In the genomic region with DNA sequence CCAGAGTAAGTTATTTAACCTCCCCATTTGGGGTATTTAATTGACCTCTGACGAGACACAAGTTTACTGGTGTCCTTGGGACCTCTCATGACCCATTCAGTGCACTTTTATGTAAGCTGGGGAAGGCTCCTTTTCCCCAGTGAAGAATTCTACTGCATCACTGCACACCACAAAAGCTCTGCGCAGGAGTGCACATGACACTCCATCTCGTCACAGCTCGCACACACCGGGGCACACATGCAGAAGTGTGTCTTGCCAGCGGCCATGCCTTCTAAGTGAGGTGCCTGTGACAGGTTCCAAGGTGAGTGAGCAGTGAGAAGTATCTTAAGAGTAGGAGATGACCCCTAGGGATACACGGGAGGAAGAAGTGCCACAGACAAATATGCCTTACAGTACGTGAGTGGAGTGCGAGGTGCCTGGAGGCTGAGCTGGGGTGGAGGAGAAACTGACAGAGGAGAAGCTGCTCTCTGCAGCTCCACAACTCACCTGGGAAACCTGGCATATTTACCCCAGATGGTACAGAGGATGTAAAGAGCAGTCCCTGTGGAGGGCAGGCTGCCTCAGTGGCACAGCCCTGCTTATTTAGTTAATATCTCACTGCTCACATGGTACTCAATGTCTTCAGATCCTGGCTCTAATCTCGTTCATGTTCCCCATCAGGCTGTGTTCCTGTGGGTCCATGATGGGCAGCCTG, we compare ENCODE assay signal across 11 mouse cellular contexts. TPM values are rescaled to one million over a fixed set of nuclear protein-coding genes. Genes with fewer than 3 reads are reported as not detected.
DNase-seq lines count a peak whose midpoint lies in the region; ATAC-seq and TF ChIP-seq lines count a peak whose summit lies in the region.
"Had no signal": no experiment of that assay in that cellular context is flagged by ENCODE, and none has a peak within 500 bp of the region (broad histone marks: within the 10 kb centered on the region; RNA-seq: fewer than 3 reads in every experiment).

No protein-coding gene starts in this region.

- H3K4me2 ChIP-seq in embryonic facial prominence, embryonic 11.5 days (ENCODE audit: low read depth, low read length) = no peak overlapping the region
- H3K4me2 ChIP-seq in hindbrain, embryonic 11.5 days (replicated peaks; ENCODE audit: low read depth, low read length) = 0 out of 2 replicates have a peak overlapping the region, but pooled peaks have one; percentile 2
- peak overlapping the region; percentile 34; the same call in 1 of the 2 replicates for H3K4me2 ChIP-seq in midbrain, embryonic 11.5 days
- H3K4me2 ChIP-seq: heart, embryonic 15.5 days had no signal

- no peaks in the 10 kb centered on the region for H3K36me3 ChIP-seq in E14TG2a.4 (ENCODE audit: insufficient read depth, low read length)
- H3K36me3 ChIP-seq in embryonic facial prominence, embryonic 11.5 days (replicated peaks; ENCODE audit: control insufficient read depth, insufficient read depth, low read depth, low read length) = no peaks in the 10 kb centered on the region
- H3K36me3 ChIP-seq in hindbrain, embryonic 11.5 days (ENCODE audit: control insufficient read depth, insufficient read depth, low read length) = no peaks in the 10 kb centered on the region
- no peaks in the 10 kb centered on the region for H3K36me3 ChIP-seq in midbrain, embryonic 11.5 days (ENCODE audit: control insufficient read depth, insufficient read depth, low read length)
- H3K36me3 ChIP-seq: heart, embryonic 15.5 days had no signal

- 0 out of 2 replicates have a peak overlapping the region, but pooled peaks have one; percentile 37 for H3K4me3 ChIP-seq in E14TG2a.4 (replicated peaks; ENCODE audit: low read length)
- H3K4me3 ChIP-seq in embryonic facial prominence, embryonic 11.5 days (ENCODE audit: low read depth, low read length) = no peak overlapping the region
- no peak overlapping the region for H3K4me3 ChIP-seq in hindbrain, embryonic 11.5 days (ENCODE audit: low read depth, low read length)
- H3K4me3 ChIP-seq in midbrain, embryonic 11.5 days (ENCODE audit: low read depth, low read length) = no peak overlapping the region
- H3K4me3 ChIP-seq: heart, embryonic 15.5 days; myocyte had no signal

- DNase-seq in embryonic facial prominence, embryonic 11.5 days (ENCODE audit: low spot score) = no peak
- DNase-seq in hindbrain, embryonic 11.5 days (ENCODE audit: low spot score) = no peak
- no peak for DNase-seq in midbrain, embryonic 11.5 days (ENCODE audit: low spot score, missing footprints)
- DNase-seq in spleen, adult 12 weeks (ENCODE audit: low spot score) = no peak
- no peak for DNase-seq in urinary bladder, adult 18-20 months (ENCODE audit: low spot score in 2 of 2)
- DNase-seq: kidney, adult 18-20 months had no signal

- WGBS in embryonic facial prominence, embryonic 11.5 days = 71% methylated on average over 10 of the region's 10 CpGs
- WGBS in hindbrain, embryonic 11.5 days = 62% methylated on average over 10 of the region's 10 CpGs
- 67% methylated on average over 10 of the region's 10 CpGs for WGBS in midbrain, embryonic 11.5 days

- no peak overlapping the region for H3K27ac ChIP-seq in embryonic facial prominence, embryonic 11.5 days (replicated peaks; ENCODE audit: low read depth, low read length)
- H3K27ac ChIP-seq in hindbrain, embryonic 11.5 days (ENCODE audit: low read depth, low read length) = peak overlapping the region; percentile 44; the same call in 1 of the 2 replicates
- no peak overlapping the region for H3K27ac ChIP-seq in midbrain, embryonic 11.5 days (ENCODE audit: low read depth, low read length)
- H3K27ac ChIP-seq: heart, embryonic 15.5 days had no signal

- no peaks in the 10 kb centered on the region for H3K27me3 ChIP-seq in E14TG2a.4 (ENCODE audit: insufficient read depth, low read length)
- H3K27me3 ChIP-seq in embryonic facial prominence, embryonic 11.5 days (ENCODE audit: control insufficient read depth, insufficient read depth, low read length) = no peaks in the 10 kb centered on the region
- no peaks in the 10 kb centered on the region for H3K27me3 ChIP-seq in hindbrain, embryonic 11.5 days (ENCODE audit: control insufficient read depth, insufficient read depth, low read length)
- H3K27me3 ChIP-seq in midbrain, embryonic 11.5 days (ENCODE audit: control insufficient read depth, insufficient read depth, low read length) = no peaks in the 10 kb centered on the region
- H3K27me3 ChIP-seq: heart, embryonic 15.5 days had no signal

- no peak overlapping the region for H3K9ac ChIP-seq in embryonic facial prominence, embryonic 11.5 days (replicated peaks; ENCODE audit: low read length)
- H3K9ac ChIP-seq in hindbrain, embryonic 11.5 days (ENCODE audit: low read depth, low read length) = 0 out of 2 replicates have a peak overlapping the region, but pooled peaks have one; percentile 11
- H3K9ac ChIP-seq in midbrain, embryonic 11.5 days (ENCODE audit: low read length) = peak overlapping the region; percentile 36
- H3K9ac ChIP-seq: heart, embryonic 15.5 days had no signal

- H3K4me1 ChIP-seq in E14TG2a.4 (replicated peaks; ENCODE audit: low read depth, low read length) = peaks cover 59% of the 10 kb centered on the region
- peaks cover 11% of the 10 kb centered on the region; the same call in 1 of the 2 replicates for H3K4me1 ChIP-seq in embryonic facial prominence, embryonic 11.5 days (ENCODE audit: control insufficient read depth, insufficient read depth, low read length)
- H3K4me1 ChIP-seq in hindbrain, embryonic 11.5 days (replicated peaks; ENCODE audit: control insufficient read depth, insufficient read depth, low read length) = peaks cover 10% of the 10 kb centered on the region; the same call in 1 of the 2 replicates
- peaks cover 22% of the 10 kb centered on the region for H3K4me1 ChIP-seq in midbrain, embryonic 11.5 days (ENCODE audit: control insufficient read depth, insufficient read depth, low read length)

- ATAC-seq in embryonic facial prominence, embryonic 11.5 days (replicated peaks; ENCODE audit: insufficient number of reproducible peaks, low FRiP score, low TSS enrichment, low read depth) = peak; percentile 49
- ATAC-seq in hindbrain, embryonic 11.5 days (ENCODE audit: low FRiP score) = peak; percentile 50
- ATAC-seq in midbrain, embryonic 11.5 days (ENCODE audit: low FRiP score) = peak; percentile 52
- no peak for ATAC-seq in megakaryocyte progenitor cell, adult 5-6 weeks (replicated peaks; ENCODE audit: poor library complexity)
- ATAC-seq: lung, postnatal 0 days had no signal

- H3K9me3 ChIP-seq in E14TG2a.4 (ENCODE audit: low read length) = peaks cover 7% of the 10 kb centered on the region; the same call in 1 of the 2 replicates
- H3K9me3 ChIP-seq in embryonic facial prominence, embryonic 11.5 days (replicated peaks; ENCODE audit: control insufficient read depth, low read length) = no peaks in the 10 kb centered on the region
- H3K9me3 ChIP-seq in hindbrain, embryonic 11.5 days (ENCODE audit: control insufficient read depth, low read length) = no peaks in the 10 kb centered on the region
- no peaks in the 10 kb centered on the region for H3K9me3 ChIP-seq in midbrain, embryonic 11.5 days (ENCODE audit: control insufficient read depth, low read length)
- H3K9me3 ChIP-seq: heart, embryonic 15.5 days had no signal

- no peak for TF ChIP-seq CTCF in E14TG2a.4 (conservative IDR thresholded peaks at IDR 0.05; ENCODE audit: low read length)

RNA-seq across cellular contexts. Expression of gene Dclk2, which starts 58.3 kb away (rescaled TPM):
- polyA plus RNA-seq in embryonic facial prominence, embryonic 11.5 days (2014; fragmentation: Nextera tagmentation; extraction: Ambion mirVana) = 10.6 and 12.0 TPM in 2 replicates
- 25.9 and 32.5 TPM in 2 replicates for polyA plus RNA-seq in hindbrain, embryonic 11.5 days (2014; fragmentation: Nextera tagmentation; extraction: Ambion mirVana)
- polyA plus RNA-seq in midbrain, embryonic 11.5 days (2014; fragmentation: Nextera tagmentation; extraction: Ambion mirVana) = 23.0 and 23.1 TPM in 2 replicates
- 0.44 and 1.4 TPM in 2 replicates for total RNA-seq in megakaryocyte progenitor cell, adult 5-6 weeks (2015)
- 0.62 and 1.6 TPM in 2 replicates for total RNA-seq in megakaryocyte progenitor cell, adult 5-6 weeks (2017)
